Mouse (Mus musculus) embryo, embryonic 11.5 days (tissue): ENCODE results near the gene Rs1.
A peak's percentile ranks its signal among the peaks of the same experiment; 100 is the strongest.
"Not testable (repeated sequence)": the region's sequence is repeated elsewhere in the genome, so short reads cannot be mapped to it uniquely, and the experiment has no call there.

Source experiments
- DNase-seq: peaks from one replicate; pipeline ENCODE4 v3.0.0-alpha.2; 2012; ENCODE audit warnings: low read depth, low spot score

Rs1 gene

GRCm38 (mm10) chrX:160767713-160768112, at the start of gene Rs1:
TSS of gene Rs1 (plus strand) at chrX:160768013.
- DNase-seq = no peak

- DNase-seq = no peak
These were observed 32.2 kb upstream of the Rs1 start, which contains the start of gene Ppef1 for GRCm38 (mm10) chrX:160735650-160736049. TSS of gene Ppef1 (minus strand) at chrX:160735765.

- no peak for DNase-seq
These were observed 22.4 kb upstream of the Rs1 start for GRCm38 (mm10) chrX:160745399-160745798.

GRCm38 (mm10) chrX:160748653-160749052, 19.2 kb upstream of the Rs1 start:
- no peak for DNase-seq

- no peak for DNase-seq
These were observed 17.0 kb upstream of the Rs1 start for GRCm38 (mm10) chrX:160750808-160751207.

GRCm38 (mm10) chrX:160765389-160766232, 2.2 kb upstream of the Rs1 start:
- DNase-seq = peak; percentile 73

- DNase-seq = no peak
These were observed 1.6 kb upstream of the Rs1 start for GRCm38 (mm10) chrX:160766233-160766616.

GRCm38 (mm10) chrX:160769622-160770021, 1.8 kb downstream of the Rs1 start:
- DNase-seq = not testable (repeated sequence)

- DNase-seq = no peak
These were observed 5.2 kb downstream of the Rs1 start for GRCm38 (mm10) chrX:160773033-160773432.

GRCm38 (mm10) chrX:160782276-160782675, 14.5 kb downstream of the Rs1 start:
- DNase-seq = no peak

- DNase-seq = no peak
These were observed 27.1 kb downstream of the Rs1 start for GRCm38 (mm10) chrX:160794920-160795319.

- DNase-seq = no peak
These were observed 36.8 kb downstream of the Rs1 start for GRCm38 (mm10) chrX:160804409-160805150.

GRCm38 (mm10) chrX:160808226-160808625, 40.4 kb downstream of the Rs1 start:
- no peak for DNase-seq
